Mouse (Mus musculus) heart, postnatal 0 days (tissue): ENCODE data around the gene Togaram1.

ENCODE experiments used
- CTCF ChIP-seq: IDR thresholded peaks from 2 replicates; pipeline ENCODE4 v1.5.1; 2016; ENCODE audit warnings: antibody characterized with exemption, control low read depth, low read depth
- EP300 ChIP-seq: IDR thresholded peaks from 2 replicates; pipeline ENCODE4 v1.6.1; 2016; ENCODE audit warnings: antibody characterized with exemption, low read depth

DNA sequence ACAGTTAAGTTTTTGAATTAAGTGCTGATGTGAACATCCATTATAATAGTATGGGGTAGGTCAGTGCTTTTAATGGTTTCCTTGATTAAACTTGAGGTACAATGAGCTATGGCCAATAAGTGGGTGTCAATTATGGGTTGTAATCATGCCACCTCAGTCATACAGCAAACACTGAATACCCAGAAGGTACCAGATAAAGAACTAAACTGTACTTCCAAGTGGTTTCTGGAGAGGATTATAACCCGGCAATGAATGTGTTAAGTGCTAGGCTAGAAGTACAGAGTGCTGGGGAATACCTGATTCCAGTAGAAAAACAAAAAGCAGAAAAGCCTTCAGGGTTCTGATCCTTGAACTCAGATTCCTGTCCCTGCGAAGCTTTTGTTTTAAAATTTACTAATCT, 2.5 kb downstream of the Togaram1 start:
- TF ChIP-seq CTCF (no peak), EP300 (no peak)
